In genomic region chr1:187889096-187889495, GRCm38 (mm10) we compare ENCODE assay signal across 21 mouse cellular contexts.
DNase-seq lines count a peak whose midpoint lies in the region; ATAC-seq and TF ChIP-seq lines count a peak whose summit lies in the region.
"Had no signal": no experiment of that assay in that cellular context is flagged by ENCODE, and none has a peak within 500 bp of the region (broad histone marks: within the 10 kb centered on the region; RNA-seq: fewer than 3 reads in every experiment).

No protein-coding gene starts in this region.

- TF ChIP-seq CTCF in liver, postnatal 0 days (IDR thresholded peaks at IDR 0.05; ENCODE audit: low read depth) = no peak

- H3K36me3 ChIP-seq in intestine, embryonic 15.5 days = no peaks in the 10 kb centered on the region
- H3K36me3 ChIP-seq in intestine, embryonic 16.5 days (ENCODE audit: control insufficient read depth, insufficient read depth, low read length) = no peaks in the 10 kb centered on the region
- no peaks in the 10 kb centered on the region for H3K36me3 ChIP-seq in liver, embryonic 13.5 days
- no peaks in the 10 kb centered on the region for H3K36me3 ChIP-seq in liver, postnatal 0 days (replicated peaks; ENCODE audit: insufficient read depth, low read length)
- H3K36me3 ChIP-seq: embryonic facial prominence, embryonic 13.5 days; forebrain, embryonic 12.5 days; heart, embryonic 15.5 days; hindbrain, embryonic 10.5 days had no signal

- H3K9me3 ChIP-seq in intestine, embryonic 15.5 days = no peaks in the 10 kb centered on the region
- no peaks in the 10 kb centered on the region for H3K9me3 ChIP-seq in intestine, embryonic 16.5 days (ENCODE audit: control insufficient read depth, low read length)
- H3K9me3 ChIP-seq in liver, embryonic 13.5 days (replicated peaks) = no peaks in the 10 kb centered on the region
- no peaks in the 10 kb centered on the region for H3K9me3 ChIP-seq in liver, postnatal 0 days (ENCODE audit: low read length)
- H3K9me3 ChIP-seq: embryonic facial prominence, embryonic 13.5 days; forebrain, embryonic 12.5 days; heart, embryonic 15.5 days; hindbrain, embryonic 10.5 days had no signal

- no peak for TF ChIP-seq EP300 in liver, postnatal 0 days (IDR thresholded peaks at IDR 0.05; ENCODE audit: low read depth)

- no peak overlapping the region for H3K4me2 ChIP-seq in intestine, embryonic 15.5 days (replicated peaks)
- no peak overlapping the region for H3K4me2 ChIP-seq in intestine, embryonic 16.5 days (ENCODE audit: low read depth, low read length)
- no peak overlapping the region for H3K4me2 ChIP-seq in liver, embryonic 13.5 days
- no peak overlapping the region for H3K4me2 ChIP-seq in liver, postnatal 0 days (ENCODE audit: low read depth, low read length)
- H3K4me2 ChIP-seq: embryonic facial prominence, embryonic 13.5 days; forebrain, embryonic 12.5 days; heart, embryonic 11.5 days; heart, embryonic 15.5 days; hindbrain, embryonic 14.5 days had no signal

- no peak for DNase-seq in liver, embryonic 13.5 days
- DNase-seq in liver, postnatal 0 days = peak; percentile 24
- DNase-seq in adrenal gland, adult (ENCODE audit: inconsistent age in 2 of 2, low spot score in 1 of 2) = no peak
- DNase-seq in adrenal gland, postnatal 36 days = no peak
- no peak for DNase-seq in embryo, embryonic 10 days (ENCODE audit: low spot score)
- DNase-seq: adrenal gland, adult 8-10 months; cerebellum, adult 11-12 months; cerebellum, adult 9-10 months; cerebellum, postnatal 25 days; gastrocnemius, postnatal 10 days; heart, adult 2 months; heart, postnatal 14 days had no signal

- 85% methylated on average over 4 of the region's 4 CpGs for WGBS in intestine, embryonic 15.5 days
- WGBS in intestine, embryonic 16.5 days = 80% methylated on average over 4 of the region's 4 CpGs
- WGBS in liver, embryonic 13.5 days (ENCODE audit: insufficient replicate concordance) = 64% methylated on average over 4 of the region's 4 CpGs
- WGBS in liver, postnatal 0 days (ENCODE audit: insufficient replicate concordance) = 49% methylated on average over 4 of the region's 4 CpGs

- no peak overlapping the region for H3K4me3 ChIP-seq in intestine, embryonic 15.5 days (replicated peaks)
- H3K4me3 ChIP-seq in intestine, embryonic 16.5 days (ENCODE audit: low read length) = no peak overlapping the region
- no peak overlapping the region for H3K4me3 ChIP-seq in liver, embryonic 13.5 days (replicated peaks)
- no peak overlapping the region for H3K4me3 ChIP-seq in liver, postnatal 0 days (ENCODE audit: low read depth, low read length)
- H3K4me3 ChIP-seq: embryonic facial prominence, embryonic 13.5 days; forebrain, embryonic 12.5 days; heart, adult 2 months; heart, embryonic 15.5 days; hindbrain, embryonic 10.5 days had no signal

- no peaks in the 10 kb centered on the region for H3K4me1 ChIP-seq in intestine, embryonic 15.5 days (replicated peaks)
- no peaks in the 10 kb centered on the region for H3K4me1 ChIP-seq in intestine, embryonic 16.5 days (ENCODE audit: control insufficient read depth, insufficient read depth, low read length)
- H3K4me1 ChIP-seq in liver, embryonic 13.5 days (replicated peaks) = no peaks in the 10 kb centered on the region
- no peaks in the 10 kb centered on the region for H3K4me1 ChIP-seq in liver, postnatal 0 days (ENCODE audit: insufficient read depth)
- H3K4me1 ChIP-seq: embryonic facial prominence, embryonic 13.5 days had no signal

- H3K27ac ChIP-seq in intestine, embryonic 15.5 days = no peak overlapping the region
- no peak overlapping the region for H3K27ac ChIP-seq in intestine, embryonic 16.5 days (ENCODE audit: low read length)
- H3K27ac ChIP-seq in liver, embryonic 13.5 days = no peak overlapping the region
- no peak overlapping the region for H3K27ac ChIP-seq in liver, postnatal 0 days (ENCODE audit: low read depth)
- H3K27ac ChIP-seq: embryonic facial prominence, embryonic 13.5 days; forebrain, embryonic 12.5 days; heart, adult 2 months; heart, embryonic 15.5 days; hindbrain, embryonic 10.5 days; hindbrain, embryonic 14.5 days had no signal

- H3K9ac ChIP-seq in intestine, embryonic 15.5 days = no peak overlapping the region
- H3K9ac ChIP-seq in intestine, embryonic 16.5 days (ENCODE audit: low read depth, low read length) = no peak overlapping the region
- no peak overlapping the region for H3K9ac ChIP-seq in liver, embryonic 13.5 days
- no peak overlapping the region for H3K9ac ChIP-seq in liver, postnatal 0 days (replicated peaks)
- H3K9ac ChIP-seq: embryonic facial prominence, embryonic 13.5 days; forebrain, embryonic 12.5 days; heart, embryonic 15.5 days; hindbrain, embryonic 14.5 days had no signal

- H3K27me3 ChIP-seq in intestine, embryonic 15.5 days (replicated peaks) = no peaks in the 10 kb centered on the region
- H3K27me3 ChIP-seq in intestine, embryonic 16.5 days (replicated peaks; ENCODE audit: control insufficient read depth, insufficient read depth, low read length) = no peaks in the 10 kb centered on the region
- no peaks in the 10 kb centered on the region for H3K27me3 ChIP-seq in liver, embryonic 13.5 days
- no peaks in the 10 kb centered on the region for H3K27me3 ChIP-seq in liver, postnatal 0 days (ENCODE audit: insufficient read depth, low read length)
- H3K27me3 ChIP-seq: embryonic facial prominence, embryonic 13.5 days; forebrain, embryonic 12.5 days; heart, embryonic 15.5 days had no signal

- ATAC-seq in intestine, embryonic 15.5 days = peak; percentile 45; the same call in 1 of the 2 replicates
- ATAC-seq in intestine, embryonic 16.5 days = peak; percentile 63; the same call in 1 of the 2 replicates
- ATAC-seq in liver, embryonic 13.5 days (ENCODE audit: low read depth) = peak; percentile 51
- peak; percentile 82 for ATAC-seq in liver, postnatal 0 days
- ATAC-seq: forebrain, embryonic 16.5 days had no signal
